Mouse (Mus musculus) hindbrain, embryonic 15.5 days (tissue): ENCODE data around the gene Ceacam15. TPM values are rescaled to one million over a fixed set of nuclear protein-coding genes. Genes with fewer than 3 reads are reported as not detected.

Source experiments
- ATAC-seq: fragments of 200-750 bp; cut with Nextera tagmentation; 2 replicates; pipeline ENCODE4 v1.8.0; 2017; ENCODE audit warnings: low read depth, moderate number of reproducible peaks, moderate TSS enrichment; ENCODE audit not compliant: low FRiP score
- H3K27ac ChIP-seq: fragments of 300-500 bp; sonication (generic); replicated peaks from 2 replicates; pipeline ENCODE4 v1.5.1; 2015; ENCODE audit warnings: mild to moderate bottlenecking, inconsistent platforms
- H3K27me3 ChIP-seq: fragments of 300-500 bp; sonication (generic); 2 replicates; pipeline ENCODE4 v1.6.1; 2015; ENCODE audit warnings: control low read depth, inconsistent platforms
- H3K36me3 ChIP-seq: fragments of 300-500 bp; sonication (generic); 2 replicates; pipeline ENCODE4 v1.6.1; 2015; ENCODE audit warnings: control low read depth, inconsistent platforms
- H3K4me1 ChIP-seq: fragments of 300-500 bp; sonication (generic); replicated peaks from 2 replicates; pipeline ENCODE4 v1.6.1; 2015; ENCODE audit warnings: control low read depth, inconsistent platforms
- H3K4me2 ChIP-seq: fragments of 300-500 bp; sonication (generic); 2 replicates; pipeline ENCODE4 v1.6.1; 2015; ENCODE audit warnings: moderate library complexity, mild to moderate bottlenecking, inconsistent platforms
- H3K4me3 ChIP-seq: fragments of 300-500 bp; sonication (generic); 2 replicates; pipeline ENCODE4 v1.5.1; 2015; ENCODE audit warnings: mild to moderate bottlenecking, inconsistent platforms
- H3K9ac ChIP-seq: fragments of 300-500 bp; sonication (generic); 2 replicates; pipeline ENCODE4 v1.6.1; 2015; ENCODE audit warnings: inconsistent platforms
- H3K9me3 ChIP-seq: fragments of 300-500 bp; sonication (generic); 2 replicates; pipeline ENCODE4 v1.6.1; 2016; ENCODE audit warnings: control low read depth, inconsistent platforms
- WGBS: fragments of 180-500 bp; shearing (Covaris S2); methylation state at CpG from one replicate; pipeline ENCODE4 v1.1.7; 2015; 5-methylcytosine and 5-hydroxymethylcytosine counted together
- polyA plus RNA-seq: library from polyadenylated mRNA; unstranded; fragments of >200 nt; fragmentation: Nextera tagmentation; extraction: Ambion mirVana; gene quantifications from 2 replicates; pipeline ENCODE4 v1.2.1, GENCODE M21; 2015

Gene Ceacam15
- polyA plus RNA-seq, 1 experiment from 2014 or later = not detected

DNA sequence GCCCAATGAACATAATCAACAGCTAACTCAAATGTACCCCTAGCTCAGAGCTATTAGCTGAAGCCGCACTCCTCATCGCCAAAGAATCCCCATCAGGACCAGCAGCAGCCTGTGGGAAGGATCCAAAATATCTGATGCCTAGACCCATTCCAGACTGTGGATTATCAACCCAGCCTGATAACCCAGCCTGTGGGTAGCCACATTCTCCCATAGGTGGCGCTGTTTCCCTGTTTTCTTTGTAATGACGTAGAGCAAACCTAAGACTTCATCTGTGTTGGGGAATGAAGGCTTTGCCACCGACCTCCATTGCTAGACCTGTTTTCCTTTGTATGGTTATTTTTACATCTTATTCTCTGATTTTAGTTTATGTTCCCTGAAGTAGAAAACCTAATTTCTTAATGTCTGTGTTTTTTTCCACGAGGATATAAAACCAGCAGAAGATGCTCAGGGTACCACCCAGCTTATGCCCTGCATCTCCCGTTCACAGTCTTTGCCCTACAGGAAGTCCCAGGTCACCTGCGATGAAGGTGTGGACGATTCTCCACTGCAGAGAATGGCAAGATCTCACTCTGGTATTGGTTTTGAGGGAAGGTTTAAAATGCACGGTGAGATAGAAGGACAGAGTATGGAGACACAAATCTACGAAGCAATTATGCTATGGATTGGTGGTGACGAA lies 47.3 kb downstream of the Ceacam15 start:
- Histone ChIP-seq H3K36me3 (no peaks in the 10 kb centered on the region), H3K9ac (peak overlapping the region; percentile 13; the same call in 1 of the 2 replicates), H3K4me2 (peak overlapping the region; percentile 41), H3K27ac (0 out of 2 replicates have a peak overlapping the region, but pooled peaks have one; percentile 39), H3K27me3 (no peaks in the 10 kb centered on the region), H3K4me1 (peaks cover 4% of the 10 kb centered on the region; the same call in 1 of the 2 replicates), H3K9me3 (no peaks in the 10 kb centered on the region), H3K4me3 (0 out of 2 replicates have a peak overlapping the region, but pooled peaks have one; percentile 8)
- 36% methylated on average over 12 of the region's 12 CpGs for WGBS
- ATAC-seq = peak; percentile 85

DNA sequence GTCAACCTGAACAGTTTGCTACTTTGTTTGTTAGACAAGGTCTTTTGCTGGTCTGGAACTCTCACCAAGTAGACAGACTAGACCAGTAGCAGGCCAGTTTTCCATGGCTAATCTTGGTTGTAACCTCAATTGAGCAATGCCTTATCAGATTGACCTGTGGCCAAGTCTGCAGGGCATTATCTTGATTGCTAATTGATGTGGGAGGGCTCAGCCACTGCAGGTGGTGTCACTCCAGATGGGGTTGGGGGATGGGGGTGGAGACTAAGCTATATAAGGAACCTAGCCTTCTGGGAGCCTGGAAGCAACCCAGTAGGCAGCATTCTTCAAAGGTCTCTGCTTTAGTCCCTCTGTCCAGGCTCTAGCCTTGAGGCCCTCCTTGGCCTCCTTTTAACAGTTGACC lies 51.8 kb downstream of the Ceacam15 start:
- H3K9me3 ChIP-seq = no peaks in the 10 kb centered on the region
- H3K9ac ChIP-seq = no peak overlapping the region
- peaks cover 10% of the 10 kb centered on the region for H3K4me1 ChIP-seq
- H3K36me3 ChIP-seq = no peaks in the 10 kb centered on the region
- H3K4me2 ChIP-seq = no peak overlapping the region
- no peak overlapping the region for H3K27ac ChIP-seq
- ATAC-seq = no peak
- H3K27me3 ChIP-seq = 0 out of 2 replicates have a peak, but pooled peaks cover 3% of the 10 kb centered on the region
- no peak overlapping the region for H3K4me3 ChIP-seq

DNA sequence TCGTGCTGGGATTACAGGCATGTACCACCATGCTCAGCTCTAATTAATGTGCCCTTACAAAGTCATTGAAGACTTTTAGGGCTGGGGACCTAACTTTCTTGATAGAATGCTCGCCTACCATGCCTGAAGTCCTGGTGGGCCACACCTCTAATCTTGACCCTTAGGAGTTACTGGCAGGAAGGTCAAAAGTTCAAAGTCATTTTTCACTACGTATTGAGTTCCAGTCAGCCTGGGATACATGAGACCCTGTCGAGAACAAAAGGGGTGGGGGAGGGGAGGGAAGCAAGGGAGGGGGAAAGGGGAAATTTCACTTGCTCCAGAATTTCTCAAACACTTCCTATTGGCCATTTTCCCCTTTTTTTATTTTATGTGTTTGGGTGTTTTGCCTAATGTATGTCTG lies 52.4 kb downstream of the Ceacam15 start:
- no peaks in the 10 kb centered on the region for H3K36me3 ChIP-seq
- H3K4me2 ChIP-seq = no peak overlapping the region
- 0 out of 2 replicates have a peak, but pooled peaks cover 3% of the 10 kb centered on the region for H3K27me3 ChIP-seq
- 50% methylated on average over 4 of the region's 4 CpGs for WGBS
- no peak for ATAC-seq
- no peaks in the 10 kb centered on the region for H3K9me3 ChIP-seq
- no peak overlapping the region for H3K9ac ChIP-seq
- no peak overlapping the region for H3K4me3 ChIP-seq
- H3K27ac ChIP-seq = no peak overlapping the region
- peaks cover 11% of the 10 kb centered on the region for H3K4me1 ChIP-seq

Other genes starting within 250 kb of the Ceacam15 start
- 67.8 and 75.6 TPM in 2 replicates for gene Tmem160, start 222.9 kb downstream of the Ceacam15 start, polyA plus RNA-seq
- 4.4 and 5.0 TPM in 2 replicates for gene Npas1, start 198.0 kb downstream of the Ceacam15 start, polyA plus RNA-seq
- gene Arhgap35, start 60.7 kb downstream of the Ceacam15 start, polyA plus RNA-seq = 33.0 and 33.8 TPM in 2 replicates
- 0.14 TPM in 1 of 2 replicates, not detected in the other for gene Ceacam9, start 46.2 kb upstream of the Ceacam15 start, polyA plus RNA-seq
- 444 and 451 TPM in 2 replicates for gene Ap2s1, start 62.7 kb upstream of the Ceacam15 start, polyA plus RNA-seq
- 11.6 and 13.7 TPM in 2 replicates for gene Slc1a5, start 105.6 kb upstream of the Ceacam15 start, polyA plus RNA-seq
- gene Strn4, start 140.2 kb upstream of the Ceacam15 start, polyA plus RNA-seq = 171 and 184 TPM in 2 replicates
- 46.5 and 50.9 TPM in 2 replicates for gene Fkrp, start 141.0 kb upstream of the Ceacam15 start, polyA plus RNA-seq
- gene Prkd2, start 167.2 kb upstream of the Ceacam15 start, polyA plus RNA-seq = 6.2 and 6.7 TPM in 2 replicates
- 5.1 and 5.6 TPM in 2 replicates for gene Dact3, start 199.6 kb upstream of the Ceacam15 start, polyA plus RNA-seq
- 1.3 and 5.3 TPM in 2 replicates for gene Gng8, start 216.1 kb upstream of the Ceacam15 start, polyA plus RNA-seq
- 0.13 and 0.52 TPM in 2 replicates for gene Ptgir, start 230.8 kb upstream of the Ceacam15 start, polyA plus RNA-seq
- gene Calm3, start 248.4 kb upstream of the Ceacam15 start, polyA plus RNA-seq = 382 and 391 TPM in 2 replicates